8 mouse cellular contexts compared by ENCODE assay signal in the genomic region with DNA sequence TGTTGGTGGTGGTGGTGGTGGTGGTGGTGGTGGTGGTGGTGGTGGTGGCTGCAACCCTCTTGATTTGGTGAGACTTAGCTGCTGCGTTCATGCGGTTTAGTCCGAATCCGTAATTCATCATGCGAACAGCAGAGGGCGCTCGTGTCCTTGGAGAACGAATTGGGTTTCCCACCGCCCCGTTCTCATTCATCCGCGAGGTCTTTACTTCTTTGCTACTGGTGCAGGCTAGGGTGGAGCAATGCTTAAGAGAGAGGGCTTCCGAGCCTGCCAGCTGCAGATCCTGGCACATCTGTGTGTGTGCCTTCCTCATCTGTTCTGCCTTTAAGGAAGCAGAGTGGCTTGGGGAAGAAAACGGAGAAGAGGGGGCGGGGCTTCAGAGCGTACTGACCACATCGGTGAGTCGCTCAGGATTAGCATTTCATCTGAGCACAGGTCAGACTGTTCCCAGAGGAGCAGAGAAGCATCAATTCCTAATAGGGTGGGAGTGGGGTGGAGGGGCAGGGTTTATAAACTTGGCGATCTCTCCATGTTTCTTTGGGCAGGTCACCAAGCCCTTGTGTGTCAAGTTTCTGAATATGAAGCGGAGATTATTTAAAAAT.
DNase-seq lines count a peak whose midpoint lies in the region; ATAC-seq lines count a peak whose summit lies in the region.

No protein-coding gene starts in this region.

- DNase-seq in T-cell, adult 2 months (ENCODE audit: low spot score) = peak; percentile 34
- DNase-seq in cerebellum, postnatal 14 days = peak; percentile 94 to 97
- peak; percentile 74 for DNase-seq in gastrocnemius, adult 18-20 months (ENCODE audit: low spot score)
- DNase-seq in hindlimb bud, embryonic 11.5 days (ENCODE audit: extremely low spot score, low read depth, low spot score) = peak; percentile 80
- peak; percentile 41 to 90 for DNase-seq in left cerebral cortex, adult 8-10 months (ENCODE audit: low spot score in 2 of 2)
- DNase-seq in right cerebral cortex, postnatal 25 days = peak; percentile 80
- DNase-seq in urinary bladder, postnatal 36 days (ENCODE audit: low spot score in 2 of 2) = peak; percentile 55 to 67

- ATAC-seq in megakaryocyte progenitor cell, adult 5-6 weeks (replicated peaks; ENCODE audit: poor library complexity) = peak; percentile 89

Comparison
In these comparisons a context has a peak if more than half of its experiments do, and no peak if none do; other contexts are left out.
1. Peak in every context shown above with its lines: DNase-seq and ATAC-seq.
2. DNase-seq: peak in every context shown above with its lines; median percentile 96 in cerebellum, postnatal 14 days; 80 in hindlimb bud, embryonic 11.5 days; 80 in right cerebral cortex, postnatal 25 days; 74 in gastrocnemius, adult 18-20 months; 66 in left cerebral cortex, adult 8-10 months; 61 in urinary bladder, postnatal 36 days; 34 in T-cell, adult 2 months.